Mouse (Mus musculus) lung, embryonic 16.5 days (tissue): ENCODE measurements around the gene Ryr2. TPM values are rescaled to one million over a fixed set of nuclear protein-coding genes. Genes with fewer than 3 reads are reported as not detected.
A peak's percentile ranks its signal among the peaks of the same experiment; 100 is the strongest.

Experiments used
- ATAC-seq: fragments of 200-750 bp; cut with Nextera tagmentation; 2 replicates; pipeline ENCODE4 v1.8.0; 2017; ENCODE audit warnings: low read depth, mild to moderate bottlenecking, moderate library complexity
- H3K27ac ChIP-seq: fragments of 300-500 bp; sonication (generic); 2 replicates; pipeline ENCODE4 v1.5.1; 2014; ENCODE audit warnings: mild to moderate bottlenecking, control low read depth, low read length
- H3K27me3 ChIP-seq: fragments of 300-500 bp; sonication (generic); 2 replicates; pipeline ENCODE4 v1.6.1; 2014; ENCODE audit warnings: low read depth, low read length, mixed read lengths; ENCODE audit not compliant: control insufficient read depth, insufficient read depth
- H3K36me3 ChIP-seq: fragments of 300-500 bp; sonication (generic); 2 replicates; pipeline ENCODE4 v1.6.1; 2014; ENCODE audit warnings: low read length; ENCODE audit not compliant: control insufficient read depth, insufficient read depth
- H3K4me1 ChIP-seq: fragments of 300-500 bp; sonication (generic); replicated peaks from 2 replicates; pipeline ENCODE4 v1.6.1; 2014; ENCODE audit warnings: low read length, mixed read lengths; ENCODE audit not compliant: control insufficient read depth, insufficient read depth
- H3K4me2 ChIP-seq: fragments of 300-500 bp; sonication (generic); 2 replicates; pipeline ENCODE4 v1.6.1; 2014; ENCODE audit warnings: low read depth, low read length, control low read depth
- H3K4me3 ChIP-seq: fragments of 300-500 bp; sonication (generic); 2 replicates; pipeline ENCODE4 v1.5.1; 2014; ENCODE audit warnings: mild to moderate bottlenecking, low read length, control low read depth
- H3K9ac ChIP-seq: fragments of 300-500 bp; sonication (generic); 2 replicates; pipeline ENCODE4 v1.6.1; 2014; ENCODE audit warnings: low read length, control low read depth
- H3K9me3 ChIP-seq: fragments of 300-500 bp; sonication (generic); 2 replicates; pipeline ENCODE4 v1.6.1; 2016; ENCODE audit warnings: low read length; ENCODE audit not compliant: control insufficient read depth
- WGBS: fragments of 180-500 bp; shearing (Covaris S2); extraction: QIAGEN DNeasy Blood & Tissue Kit; methylation state at CpG from one replicate; pipeline ENCODE4 v1.1.7; 2014; 5-methylcytosine and 5-hydroxymethylcytosine counted together
- polyA plus RNA-seq: library from polyadenylated mRNA; unstranded; fragments of >200 nt; fragmentation: Nextera tagmentation; extraction: Ambion mirVana; gene quantifications from 2 replicates; pipeline ENCODE4 v1.2.1, GENCODE M21; 2015

Gene Ryr2
- polyA plus RNA-seq, 1 experiment from 2014 or later = 1.5 TPM

GRCm38 (mm10) chr13:12099446-12099845, 7.3 kb downstream of the Ryr2 start:
- ATAC-seq = no peak
- H3K9ac ChIP-seq = no peak overlapping the region
- H3K36me3 ChIP-seq = no peaks in the 10 kb centered on the region
- 71% methylated on average over 3 of the region's 3 CpGs for WGBS
- no peaks in the 10 kb centered on the region for H3K4me1 ChIP-seq
- no peak overlapping the region for H3K4me2 ChIP-seq
- H3K4me3 ChIP-seq = no peak overlapping the region
- H3K9me3 ChIP-seq = no peaks in the 10 kb centered on the region
- H3K27me3 ChIP-seq = peaks cover 5% of the 10 kb centered on the region; the same call in 1 of the 2 replicates
- H3K27ac ChIP-seq = no peak overlapping the region

GRCm38 (mm10) chr13:12098981-12099380, 7.8 kb downstream of the Ryr2 start:
- 80% methylated on average over 1 of the region's 1 CpGs for WGBS
- Histone ChIP-seq H3K4me3 (no peak overlapping the region), H3K27me3 (peaks cover 5% of the 10 kb centered on the region; the same call in 1 of the 2 replicates), H3K36me3 (no peaks in the 10 kb centered on the region), H3K9me3 (no peaks in the 10 kb centered on the region), H3K9ac (no peak overlapping the region), H3K4me1 (no peaks in the 10 kb centered on the region), H3K27ac (no peak overlapping the region), H3K4me2 (no peak overlapping the region)
- no peak for ATAC-seq

- no peak for ATAC-seq
- H3K9ac ChIP-seq = no peak overlapping the region
- H3K36me3 ChIP-seq = no peaks in the 10 kb centered on the region
- H3K27me3 ChIP-seq = peaks cover 2% of the 10 kb centered on the region; the same call in 1 of the 2 replicates
- no peaks in the 10 kb centered on the region for H3K4me1 ChIP-seq
- H3K4me3 ChIP-seq = no peak overlapping the region
- 68% methylated on average over 3 of the region's 3 CpGs for WGBS
- no peak overlapping the region for H3K27ac ChIP-seq
- H3K4me2 ChIP-seq = no peak overlapping the region
- no peaks in the 10 kb centered on the region for H3K9me3 ChIP-seq
These were observed 10.3 kb downstream of the Ryr2 start for GRCm38 (mm10) chr13:12096382-12096932.

- Histone ChIP-seq H3K27me3 (no peaks in the 10 kb centered on the region), H3K4me2 (no peak overlapping the region), H3K27ac (no peak overlapping the region), H3K9ac (no peak overlapping the region), H3K4me1 (no peaks in the 10 kb centered on the region), H3K9me3 (no peaks in the 10 kb centered on the region), H3K36me3 (no peaks in the 10 kb centered on the region), H3K4me3 (no peak overlapping the region)
- ATAC-seq = no peak
- WGBS = 58% methylated on average over 7 of the region's 7 CpGs
These were observed 12.2 kb downstream of the Ryr2 start for GRCm38 (mm10) chr13:12094569-12094968.

- WGBS = 78% methylated on average over 5 of the region's 5 CpGs
- H3K4me1 ChIP-seq = no peaks in the 10 kb centered on the region
- peak; percentile 12; the same call in 1 of the 2 replicates for ATAC-seq
- H3K9ac ChIP-seq = no peak overlapping the region
- H3K36me3 ChIP-seq = no peaks in the 10 kb centered on the region
- no peak overlapping the region for H3K4me3 ChIP-seq
- no peaks in the 10 kb centered on the region for H3K9me3 ChIP-seq
- H3K4me2 ChIP-seq = no peak overlapping the region
- no peaks in the 10 kb centered on the region for H3K27me3 ChIP-seq
- H3K27ac ChIP-seq = no peak overlapping the region
These were observed 13.6 kb downstream of the Ryr2 start for GRCm38 (mm10) chr13:12093146-12093545.

GRCm38 (mm10) chr13:12092379-12093107, 14.2 kb downstream of the Ryr2 start:
- H3K4me1 ChIP-seq = no peaks in the 10 kb centered on the region
- no peak for ATAC-seq
- H3K9ac ChIP-seq = no peak overlapping the region
- no peaks in the 10 kb centered on the region for H3K9me3 ChIP-seq
- H3K4me2 ChIP-seq = no peak overlapping the region
- WGBS = 79% methylated on average over 11 of the region's 11 CpGs
- no peak overlapping the region for H3K27ac ChIP-seq
- H3K27me3 ChIP-seq = no peaks in the 10 kb centered on the region
- no peaks in the 10 kb centered on the region for H3K36me3 ChIP-seq
- no peak overlapping the region for H3K4me3 ChIP-seq

GRCm38 (mm10) chr13:12084112-12084475, 22.7 kb downstream of the Ryr2 start:
- Histone ChIP-seq H3K4me3 (no peak overlapping the region), H3K4me1 (0 out of 2 replicates have a peak, but pooled peaks cover 4% of the 10 kb centered on the region), H3K4me2 (no peak overlapping the region), H3K27ac (no peak overlapping the region), H3K27me3 (no peaks in the 10 kb centered on the region), H3K36me3 (no peaks in the 10 kb centered on the region), H3K9me3 (no peaks in the 10 kb centered on the region), H3K9ac (no peak overlapping the region)
- WGBS = 72% methylated on average over 2 of the region's 2 CpGs
- ATAC-seq = no peak

- ATAC-seq = peak; percentile 28; the same call in 1 of the 2 replicates
- Histone ChIP-seq H3K9me3 (no peaks in the 10 kb centered on the region), H3K4me2 (no peak overlapping the region), H3K27ac (no peak overlapping the region), H3K27me3 (no peaks in the 10 kb centered on the region), H3K4me1 (0 out of 2 replicates have a peak, but pooled peaks cover 4% of the 10 kb centered on the region), H3K9ac (no peak overlapping the region), H3K4me3 (no peak overlapping the region), H3K36me3 (no peaks in the 10 kb centered on the region)
- WGBS = 23% methylated on average over 10 of the region's 10 CpGs
These were observed 23.2 kb downstream of the Ryr2 start for GRCm38 (mm10) chr13:12083443-12084111.

- H3K27ac ChIP-seq = no peak overlapping the region
- H3K4me1 ChIP-seq = 0 out of 2 replicates have a peak, but pooled peaks cover 4% of the 10 kb centered on the region
- WGBS = 65% methylated on average over 4 of the region's 4 CpGs
- no peak for ATAC-seq
- H3K4me3 ChIP-seq = no peak overlapping the region
- no peaks in the 10 kb centered on the region for H3K27me3 ChIP-seq
- no peaks in the 10 kb centered on the region for H3K9me3 ChIP-seq
- no peak overlapping the region for H3K4me2 ChIP-seq
- no peak overlapping the region for H3K9ac ChIP-seq
- H3K36me3 ChIP-seq = no peaks in the 10 kb centered on the region
These were observed 26.2 kb downstream of the Ryr2 start for GRCm38 (mm10) chr13:12080590-12080989.
